In the genomic region with DNA sequence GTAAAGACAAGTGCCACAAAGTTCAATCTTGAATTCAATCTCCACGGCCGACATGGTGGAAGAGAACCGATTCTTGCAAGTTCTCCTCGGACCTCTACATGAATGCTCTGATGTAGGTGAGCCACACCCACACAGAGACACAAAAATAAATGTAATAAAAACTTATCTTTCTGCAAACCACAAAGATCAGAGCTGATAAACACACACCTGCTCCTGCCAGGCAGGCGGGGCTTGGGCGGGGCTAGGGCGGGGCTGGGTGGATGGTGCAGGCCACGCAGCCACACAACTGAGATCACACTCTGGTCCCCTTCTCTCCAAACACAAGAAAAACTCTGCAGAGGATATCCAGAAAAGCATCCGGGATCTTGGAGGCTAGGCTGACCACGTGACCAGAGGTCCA, we compare ENCODE assay signal across 21 mouse cellular contexts. TPM values are rescaled to one million over a fixed set of nuclear protein-coding genes. Genes with fewer than 3 reads are reported as not detected.
DNase-seq lines count a peak whose midpoint lies in the region; TF ChIP-seq lines count a peak whose summit lies in the region.
"Had no signal": no experiment of that assay in that cellular context is flagged by ENCODE, and none has a peak within 500 bp of the region (broad histone marks: within the 10 kb centered on the region; RNA-seq: fewer than 3 reads in every experiment).

No protein-coding gene starts in this region.

- no peak for TF ChIP-seq EP300 in MEL (IDR thresholded peaks at IDR 0.05; ENCODE audit: low read depth in 1 of 2, low read length in 2 of 2)

- H3K36me3 ChIP-seq in MEL (ENCODE audit: control insufficient read depth in 1 of 2, insufficient read depth in 2 of 2, low read length in 2 of 2): peaks cover 0 to 16% of the 10 kb centered on the region in 2 experiments; a peak in 2 of 4 replicates
- peaks cover 2% of the 10 kb centered on the region for H3K36me3 ChIP-seq in splenic B cell, adult 2 months (ENCODE audit: control insufficient read depth, insufficient read depth, low read length, poor library complexity, severe bottlenecking)
- peaks cover 40% of the 10 kb centered on the region for H3K36me3 ChIP-seq in limb, embryonic 10.5 days

- no peaks in the 10 kb centered on the region for H3K27me3 ChIP-seq in MEL (ENCODE audit: control insufficient read depth in 1 of 2, insufficient read depth in 2 of 2, low read length in 2 of 2)
- no peaks in the 10 kb centered on the region for H3K27me3 ChIP-seq in splenic B cell, adult 2 months (ENCODE audit: control insufficient read depth, insufficient read depth, low read length, poor library complexity, severe bottlenecking)
- H3K27me3 ChIP-seq in limb, embryonic 10.5 days (ENCODE audit: low read depth, poor library complexity, severe bottlenecking): no peaks in the 10 kb centered on the region
- H3K27me3 ChIP-seq: hindbrain, embryonic 13.5 days; neural tube, embryonic 13.5 days had no signal

- H3K4me1 ChIP-seq in MEL (ENCODE audit: control insufficient read depth in 1 of 2, insufficient read depth in 2 of 2, low read length in 2 of 2): peaks cover 5 to 20% of the 10 kb centered on the region in 2 experiments
- peaks cover 16% of the 10 kb centered on the region for H3K4me1 ChIP-seq in limb, embryonic 10.5 days

- no peak for TF ChIP-seq POLR2A in MEL (IDR thresholded peaks at IDR 0.05; ENCODE audit: control insufficient read depth in 1 of 2, insufficient read depth in 1 of 2, low read depth in 1 of 2, low read length in 2 of 2, poor library complexity in 1 of 2)

- no peak overlapping the region for H3K27ac ChIP-seq in MEL (ENCODE audit: control insufficient read depth, low read depth, low read length)
- no peak overlapping the region for H3K27ac ChIP-seq in limb, embryonic 10.5 days
- H3K27ac ChIP-seq: embryonic facial prominence, embryonic 10.5 days; heart, adult 2 months; hindbrain, embryonic 13.5 days; neural tube, embryonic 13.5 days had no signal

- no peaks in the 10 kb centered on the region for H3K9me3 ChIP-seq in MEL (replicated peaks; ENCODE audit: insufficient read depth, low read length)
- H3K9me3 ChIP-seq in limb, embryonic 10.5 days (replicated peaks): no peaks in the 10 kb centered on the region
- H3K9me3 ChIP-seq: embryonic facial prominence, embryonic 10.5 days; hindbrain, embryonic 13.5 days; neural tube, embryonic 13.5 days had no signal

- WGBS in limb, embryonic 10.5 days: 90% methylated on average over 10 of the region's 10 CpGs

- TF ChIP-seq CTCF in MEL (IDR thresholded peaks at IDR 0.05 in 2 of 3, conservative IDR thresholded peaks at IDR 0.05 in 1 of 3; ENCODE audit: control insufficient read depth in 1 of 3, insufficient read depth in 1 of 3, low read depth in 2 of 3, low read length in 3 of 3, poor library complexity in 1 of 3, severe bottlenecking in 1 of 3): no peak

- TF ChIP-seq RAD21 in MEL (IDR thresholded peaks at IDR 0.05; ENCODE audit: low read depth, low read length): no peak

- H3K9ac ChIP-seq in MEL (ENCODE audit: control insufficient read depth, low read depth, low read length, poor library complexity, severe bottlenecking): no peak overlapping the region
- H3K9ac ChIP-seq: forebrain, postnatal 0 days; hindbrain, embryonic 13.5 days; lung, embryonic 14.5 days; neural tube, embryonic 13.5 days had no signal

- H3K4me3 ChIP-seq in MEL (ENCODE audit: control insufficient read depth in 1 of 2, insufficient read depth in 1 of 2, low read depth in 2 of 2, low read length in 2 of 2): no peak overlapping the region
- no peak overlapping the region for H3K4me3 ChIP-seq in limb, embryonic 10.5 days
- H3K4me3 ChIP-seq: embryonic facial prominence, embryonic 10.5 days; erythroblast, embryonic 14.5 days; heart, adult 2 months; hindbrain, embryonic 13.5 days; neural tube, embryonic 13.5 days had no signal

- DNase-seq in A20 (ENCODE audit: low read depth, low spot score) (peak; percentile 90), MEL (ENCODE audit: low read depth, low spot score) (no peak), liver (peak; percentile 87)
- peak; percentile 36 for DNase-seq in splenic B cell, adult 2 months (ENCODE audit: low read depth, low spot score)
- DNase-seq in kidney, adult 18-20 months: no peak
- no peak for DNase-seq in cerebellum, postnatal 10 days
- no peak for DNase-seq in limb, embryonic 10.5 days (ENCODE audit: low spot score)
- no peak for DNase-seq in spleen, postnatal 4 days (ENCODE audit: low spot score in 2 of 2)
- DNase-seq: adrenal gland, postnatal 36 days; cerebellum, postnatal 25 days; forebrain, postnatal 0 days; gastrocnemius, postnatal 10 days; heart, adult 2 months; left cerebral cortex, postnatal 4 days; lung, embryonic 14.5 days; right cerebral cortex, adult 18-20 months; spleen, adult 18-20 months had no signal

- H3K79me2 ChIP-seq in MEL (ENCODE audit: control insufficient read depth, insufficient read depth, low read length, poor library complexity): peaks cover 3% of the 10 kb centered on the region; the same call in 1 of the 2 replicates

TF ChIP-seq in MEL, 35 proteins besides CTCF, POLR2A, EP300 and RAD21:
- no peak for TF ChIP-seq HCFC1 (IDR thresholded peaks at IDR 0.05; ENCODE audit: low read depth, low read length)
- TF ChIP-seq GATA1 (IDR thresholded peaks at IDR 0.05; ENCODE audit: low read depth, low read length): 0 out of 2 replicates have a peak, but pooled peaks have one; percentile 10

RNA-seq across cellular contexts. Expression of a gene that starts 4.3 kb away (rescaled TPM):
- total RNA-seq in MEL (2012; rRNA removed): 58.1 and 59.7 TPM in 2 replicates
- 10 to 100 TPM in 1 of 2 experiments, not detected in 1; 59.2 TPM for polyA plus RNA-seq in MEL (2012; ENCODE audit: insufficient read depth in 1 of 2, insufficient read length in 2 of 2, low read depth in 1 of 2, low replicate concordance in 2 of 2, missing spikeins in 1 of 2)
- polyA plus RNA-seq in limb, embryonic 10.5 days (2016; fragmentation: Nextera tagmentation; extraction: Ambion mirVana): 123 and 129 TPM in 2 replicates

RNA-seq across cellular contexts. Expression of a gene that starts 42.6 kb away (rescaled TPM):
- 10.3 and 14.7 TPM in 2 replicates for total RNA-seq in MEL (2012; rRNA removed)
- 10 to 100 TPM in 1 of 2 experiments, not detected in 1; 11.6 TPM for polyA plus RNA-seq in MEL (2012; ENCODE audit: insufficient read depth in 1 of 2, insufficient read length in 2 of 2, low read depth in 1 of 2, low replicate concordance in 2 of 2, missing spikeins in 1 of 2)
- polyA plus RNA-seq in limb, embryonic 10.5 days (2016; fragmentation: Nextera tagmentation; extraction: Ambion mirVana): 18.7 and 19.5 TPM in 2 replicates

Comparison
In these comparisons a context has a peak if more than half of its experiments do, and no peak if none do; other contexts are left out.
1. DNase-seq: peak in A20 (single experiment), liver (single experiment) and splenic B cell, adult 2 months (single experiment); none in MEL (single experiment), kidney, adult 18-20 months (single experiment), cerebellum, postnatal 10 days (0 of 2), limb, embryonic 10.5 days (single experiment) and spleen, postnatal 4 days (0 of 2).